Mouse (Mus musculus) layer of hippocampus, adult 2 months (tissue): ENCODE measurements around the gene Mxra7. TPM values are rescaled to one million over a fixed set of nuclear protein-coding genes. Genes with fewer than 3 reads are reported as not detected.

Experiments
- DNase-seq, 2 experiments: peaks; one replicate each; pipeline ENCODE4 v3.0.0; 2022; ENCODE audit warnings: low spot score in 2 of 2
- H3K27ac ChIP-seq: fragments of 200-600 bp; 2 replicates; pipeline ENCODE4 v1.8.1; 2022
- H3K4me3 ChIP-seq: fragments of 200-600 bp; 2 replicates; pipeline ENCODE4 v1.8.1; 2022; ENCODE audit warnings: mild to moderate bottlenecking
- CTCF ChIP-seq: fragments of 200-600 bp; conservative IDR thresholded peaks from 2 replicates; pipeline ENCODE4 v1.8.1; 2022; ENCODE audit warnings: antibody characterized with exemption, mild to moderate bottlenecking, moderate library complexity
- total RNA-seq, 2 experiments: library from RNA; stranded (reverse); gene quantifications; 2 replicates each; pipeline ENCODE4 v1.2.3; 2021

The Mxra7 gene
- total RNA-seq, 2 experiments from 2014 or later, result 20.0 to 23.4 TPM

DNA sequence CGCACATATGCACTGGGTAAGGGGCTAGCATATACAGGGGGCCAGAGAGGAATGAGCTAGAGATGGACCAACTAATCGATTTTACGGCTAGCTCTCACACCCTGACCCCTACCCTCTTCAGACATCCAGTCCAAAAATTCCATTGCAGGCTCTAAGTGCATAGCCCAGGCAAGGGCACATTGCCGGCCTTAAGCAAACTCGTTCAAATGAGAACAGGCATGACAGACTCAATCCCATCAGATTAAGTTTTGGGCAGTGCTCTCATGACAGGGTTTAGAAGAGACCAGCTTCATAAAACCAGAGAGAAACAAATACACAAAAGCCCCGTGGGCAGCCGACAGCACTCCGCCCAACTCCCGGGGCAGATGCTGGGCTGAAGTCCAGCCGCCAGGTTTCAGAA is 5.6 kb downstream of the Mxra7 start:
- no peak for TF ChIP-seq CTCF
- no peak for DNase-seq
- H3K4me3 ChIP-seq, result no peak overlapping the region

GRCm38 (mm10) chr11:116821057-116821940 is 6.5 kb downstream of the Mxra7 start:
- no peak for TF ChIP-seq CTCF

More for the DNA sequence above, 5.6 kb downstream of the Mxra7 start:
- no peak overlapping the region for H3K27ac ChIP-seq

DNA sequence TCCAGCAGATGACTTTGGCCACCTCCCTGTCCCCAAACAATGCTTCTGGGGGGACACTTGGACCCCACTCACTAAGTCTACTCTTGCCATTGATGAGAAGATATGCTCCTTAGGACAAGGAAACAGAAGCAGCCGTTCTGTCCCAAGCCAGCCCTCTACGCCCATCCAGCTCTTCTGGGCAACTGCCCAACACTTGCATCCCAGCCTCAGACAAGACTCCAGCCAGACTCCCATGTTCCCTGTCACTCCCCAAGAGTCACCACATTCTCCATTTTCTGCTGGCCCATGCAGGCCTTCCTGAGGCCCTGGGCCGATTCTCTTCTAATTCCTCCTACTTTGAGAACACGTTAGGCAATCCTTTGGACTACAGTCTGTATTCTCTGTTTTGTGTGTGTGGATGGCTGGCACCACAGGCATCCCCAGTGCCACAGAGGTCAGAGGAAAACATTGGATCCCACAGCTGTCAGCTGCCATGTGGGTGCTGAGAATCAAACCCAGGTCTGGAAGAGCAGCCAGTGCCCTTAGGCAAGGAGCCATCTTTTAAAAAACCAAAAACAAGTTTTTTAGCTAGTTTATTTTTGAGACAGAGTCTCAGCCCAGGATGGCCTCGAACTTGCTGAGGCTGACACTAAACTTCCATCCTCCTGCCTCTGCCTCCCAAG is 7.8 kb downstream of the Mxra7 start:
- Histone ChIP-seq H3K4me3 (no peak overlapping the region), H3K27ac (no peak overlapping the region)
- no peak for DNase-seq
- no peak for TF ChIP-seq CTCF

More at GRCm38 (mm10) chr11:116821057-116821940, 6.5 kb downstream of the Mxra7 start:
- Histone ChIP-seq H3K4me3 (no peak overlapping the region), H3K27ac (0 out of 2 replicates have a peak overlapping the region, but pooled peaks have one; percentile 32)
- DNase-seq, result no peak

GRCm38 (mm10) chr11:116818722-116819121 is 9.1 kb downstream of the Mxra7 start:
- no peak for TF ChIP-seq CTCF
- H3K4me3 ChIP-seq, result no peak overlapping the region
- no peak for DNase-seq
- no peak overlapping the region for H3K27ac ChIP-seq

- H3K27ac ChIP-seq, result no peak overlapping the region
- no peak overlapping the region for H3K4me3 ChIP-seq
- no peak for TF ChIP-seq CTCF
- DNase-seq, result no peak
These were observed 10.3 kb downstream of the Mxra7 start for GRCm38 (mm10) chr11:116817567-116817966.

GRCm38 (mm10) chr11:116816769-116817168 is 11.1 kb downstream of the Mxra7 start:
- DNase-seq, result no peak
- no peak for TF ChIP-seq CTCF
- Histone ChIP-seq H3K27ac (no peak overlapping the region), H3K4me3 (no peak overlapping the region)

- no peak overlapping the region for H3K4me3 ChIP-seq
- no peak for DNase-seq
- no peak for TF ChIP-seq CTCF
- H3K27ac ChIP-seq, result peak overlapping the region; percentile 83
These were observed 12.9 kb downstream of the Mxra7 start for GRCm38 (mm10) chr11:116814884-116815415.

DNA sequence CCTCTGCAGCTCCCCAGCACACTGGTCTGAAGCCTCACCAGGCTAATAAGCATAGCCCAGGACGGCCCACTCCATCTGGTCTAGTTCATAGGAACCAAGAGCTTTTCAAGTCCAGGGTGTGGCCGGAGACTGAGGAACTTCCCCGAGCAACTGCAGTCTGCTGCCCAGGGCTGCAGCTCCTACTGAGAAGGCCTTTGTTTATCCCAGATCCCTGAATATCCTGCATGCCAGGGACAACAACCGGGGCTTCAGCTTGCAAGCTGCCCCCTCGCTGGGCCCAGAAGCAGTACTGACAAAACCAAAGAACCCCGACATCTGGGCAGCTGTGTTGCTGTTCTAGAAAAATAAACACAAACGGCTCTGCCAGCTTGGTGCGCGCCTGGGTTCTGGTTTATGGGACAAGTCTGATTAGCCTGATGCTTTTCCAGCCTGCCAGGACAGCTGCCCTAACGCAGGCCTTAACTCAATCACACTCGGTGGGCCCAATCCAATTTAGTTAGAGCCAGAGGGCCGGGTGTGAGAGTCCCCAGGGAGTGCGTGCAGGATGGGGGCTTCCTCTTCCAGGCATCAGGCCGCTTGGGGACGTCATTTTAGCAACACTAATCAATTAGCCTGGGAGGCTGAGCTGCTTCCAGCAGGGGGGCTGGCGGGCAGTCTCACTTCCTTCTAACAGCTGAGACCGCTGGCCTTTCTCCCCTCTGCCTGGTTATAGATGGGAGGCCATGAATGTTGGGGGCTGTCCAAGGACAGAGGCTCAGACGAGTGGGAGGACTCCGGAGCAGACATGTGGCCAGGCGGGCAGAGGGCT is 13.6 kb downstream of the Mxra7 start:
- DNase-seq, result no peak
- TF ChIP-seq CTCF, result peak; percentile 22; the same call in 1 of the 2 replicates
- no peak overlapping the region for H3K4me3 ChIP-seq
- H3K27ac ChIP-seq, result peak overlapping the region; percentile 83

GRCm38 (mm10) chr11:116813610-116814009 is 14.2 kb downstream of the Mxra7 start:
- Histone ChIP-seq H3K4me3 (no peak overlapping the region), H3K27ac (peak overlapping the region; percentile 83)
- DNase-seq, result no peak
- TF ChIP-seq CTCF, result no peak

DNA sequence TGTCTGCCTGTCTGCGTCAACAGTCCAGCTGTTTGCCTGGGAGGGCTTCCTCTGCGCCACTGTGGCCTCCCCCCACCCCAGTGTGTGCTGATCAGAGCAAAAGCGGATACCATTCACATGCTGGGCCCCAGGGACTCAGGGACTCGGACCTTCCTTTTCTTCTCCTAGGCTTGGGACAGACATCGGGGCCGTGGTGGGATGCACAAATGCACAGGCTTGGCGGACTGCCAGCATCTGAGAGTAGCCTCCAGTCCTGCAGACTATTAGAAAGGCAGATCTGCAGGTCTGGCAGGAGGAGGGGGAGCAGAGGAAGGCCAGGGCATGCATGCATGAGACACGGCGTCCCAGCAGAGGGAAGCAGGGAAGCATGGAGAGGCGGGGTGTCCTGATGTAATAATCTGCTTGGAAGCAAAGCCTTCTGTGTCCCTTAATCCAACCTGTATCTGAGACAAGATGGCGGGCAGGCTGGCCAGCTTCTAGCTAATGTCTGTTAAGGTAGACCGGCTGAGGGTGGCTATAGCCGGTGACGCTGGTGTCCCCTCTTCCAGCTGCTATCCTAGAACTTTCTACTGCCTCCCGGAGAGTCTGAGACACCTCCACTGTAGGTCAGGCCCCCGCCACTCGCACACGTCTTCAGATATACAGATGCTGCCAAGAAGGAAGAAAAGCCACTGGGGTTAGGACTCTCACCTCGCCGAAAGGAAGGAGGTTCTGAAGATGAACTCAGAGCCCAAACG is 14.9 kb downstream of the Mxra7 start:
- H3K27ac ChIP-seq, result peak overlapping the region; percentile 83
- DNase-seq, result no peak
- no peak for TF ChIP-seq CTCF
- H3K4me3 ChIP-seq, result no peak overlapping the region

DNA sequence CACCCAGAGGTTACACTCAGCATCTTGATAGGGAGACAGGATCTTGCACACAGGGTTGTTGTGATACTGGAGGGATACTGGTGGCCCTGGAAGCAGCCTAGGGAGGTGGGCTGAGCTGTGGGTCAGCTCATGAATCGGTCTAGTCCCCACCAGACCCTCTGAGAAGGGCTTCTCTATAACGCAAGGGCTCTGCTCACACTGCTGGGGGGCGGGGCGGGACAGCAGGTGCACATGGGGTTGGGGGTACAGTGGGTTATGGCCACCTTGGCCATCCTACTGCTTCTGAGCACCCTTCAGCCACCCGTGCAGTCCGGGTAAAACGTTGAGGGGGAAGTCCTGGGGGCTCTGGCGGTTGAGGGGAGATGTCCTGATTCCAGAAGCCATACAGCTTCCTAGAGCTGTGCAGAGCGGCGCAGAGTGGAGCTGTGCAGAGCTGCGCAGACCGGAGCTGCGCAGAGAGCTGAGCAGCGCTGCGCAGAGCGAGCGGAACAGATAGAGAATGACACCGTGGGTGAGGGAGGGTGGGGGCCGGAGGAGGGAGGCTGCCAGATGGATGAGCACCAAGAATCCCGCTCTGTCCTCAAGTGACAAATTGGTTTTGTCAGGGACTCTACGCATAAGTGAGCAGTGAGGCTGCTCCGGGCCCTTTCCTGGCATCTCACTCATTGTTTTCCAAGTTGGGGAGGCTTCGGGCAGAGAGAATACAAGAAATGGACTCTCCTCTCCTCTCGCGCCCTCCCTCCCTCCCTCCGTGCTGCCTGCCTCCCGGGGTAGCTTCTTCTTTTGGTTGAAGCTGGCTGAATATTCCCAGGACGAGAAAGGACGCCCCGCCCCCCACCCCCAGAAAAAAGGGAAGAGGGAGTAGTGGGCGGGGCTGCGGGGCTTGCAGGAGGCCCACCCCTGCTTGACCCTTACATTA is 16.6 kb downstream of the Mxra7 start:
- H3K27ac ChIP-seq, result peak overlapping the region; percentile 87
- peak; percentile 60 for TF ChIP-seq CTCF
- peak; percentile 73 to 81 for DNase-seq

More for the DNA sequence above, 16.6 kb downstream of the Mxra7 start:
- H3K4me3 ChIP-seq, result peak overlapping the region; percentile 50
